In genomic region chr7:79837247-79837646, GRCm38 (mm10) we compare ENCODE assay signal across 32 mouse cellular contexts. TPM values are rescaled to one million over a fixed set of nuclear protein-coding genes. Genes with fewer than 3 reads are reported as not detected.
DNase-seq lines count a peak whose midpoint lies in the region; ATAC-seq lines count a peak whose summit lies in the region.
"Had no signal": no experiment of that assay in that cellular context is flagged by ENCODE, and none has a peak within 500 bp of the region (broad histone marks: within the 10 kb centered on the region; RNA-seq: fewer than 3 reads in every experiment).

No protein-coding gene starts in this region.

- H3K9ac ChIP-seq in intestine, embryonic 15.5 days, result no peak overlapping the region
- H3K9ac ChIP-seq in intestine, embryonic 16.5 days (ENCODE audit: low read depth, low read length), result no peak overlapping the region
- H3K9ac ChIP-seq: embryonic facial prominence, embryonic 12.5 days; heart, embryonic 13.5 days; hindbrain, embryonic 15.5 days; limb, embryonic 13.5 days; liver, embryonic 13.5 days; midbrain, embryonic 13.5 days had no signal

- H3K36me3 ChIP-seq in intestine, embryonic 15.5 days, result no peaks in the 10 kb centered on the region
- peaks cover 7% of the 10 kb centered on the region; the same call in 1 of the 2 replicates for H3K36me3 ChIP-seq in intestine, embryonic 16.5 days (ENCODE audit: control insufficient read depth, insufficient read depth, low read length)
- H3K36me3 ChIP-seq: hindbrain, embryonic 15.5 days; liver, embryonic 13.5 days; midbrain, embryonic 13.5 days had no signal

- H3K27me3 ChIP-seq in intestine, embryonic 15.5 days (replicated peaks), result no peaks in the 10 kb centered on the region
- no peaks in the 10 kb centered on the region for H3K27me3 ChIP-seq in intestine, embryonic 16.5 days (replicated peaks; ENCODE audit: control insufficient read depth, insufficient read depth, low read length)
- H3K27me3 ChIP-seq: embryonic facial prominence, embryonic 12.5 days; heart, embryonic 13.5 days; hindbrain, embryonic 15.5 days; limb, embryonic 13.5 days; liver, embryonic 13.5 days; midbrain, embryonic 13.5 days had no signal

- no peak overlapping the region for H3K4me2 ChIP-seq in intestine, embryonic 15.5 days (replicated peaks)
- H3K4me2 ChIP-seq in intestine, embryonic 16.5 days (ENCODE audit: low read depth, low read length), result no peak overlapping the region
- H3K4me2 ChIP-seq: embryonic facial prominence, embryonic 12.5 days; heart, embryonic 13.5 days; hindbrain, embryonic 15.5 days; limb, embryonic 13.5 days; liver, embryonic 13.5 days; midbrain, embryonic 13.5 days had no signal

- H3K27ac ChIP-seq in intestine, embryonic 15.5 days, result no peak overlapping the region
- peak overlapping the region; percentile 20; the same call in 1 of the 2 replicates for H3K27ac ChIP-seq in intestine, embryonic 16.5 days (ENCODE audit: low read length)
- H3K27ac ChIP-seq: embryonic facial prominence, embryonic 12.5 days; gastrocnemius, adult 2 months; heart, adult 2 months; heart, embryonic 13.5 days; hindbrain, embryonic 15.5 days; left cerebral cortex, adult 2 months; limb, embryonic 13.5 days; liver, embryonic 13.5 days; midbrain, embryonic 13.5 days had no signal

- WGBS in intestine, embryonic 15.5 days, result 38% methylated on average over 2 of the region's 2 CpGs
- WGBS in intestine, embryonic 16.5 days, result 50% methylated on average over 2 of the region's 2 CpGs

- DNase-seq in kidney, adult 9 months, result peak; percentile 90
- peak; percentile 77 for DNase-seq in kidney, postnatal 14 days
- DNase-seq in spleen, postnatal 14 days (ENCODE audit: low spot score in 2 of 2), result no peak
- no peak for DNase-seq in c-Kit-positive CD71-positive TER-119-positive erythroid progenitor cells, embryonic 14.5 days (ENCODE audit: low spot score)
- DNase-seq: adrenal gland, postnatal 36 days; B cell, adult 2 months; cerebellum, adult 9-10 months; embryo, embryonic 11 days; gastrocnemius, adult 2 months; gastrocnemius, postnatal 36 days; heart, adult 2 months; heart, postnatal 10 days; liver, embryonic 13.5 days; lung, adult 18-20 months; lung, postnatal 4 days; thymus, adult 2 months; thymus, postnatal 4 days had no signal

- no peaks in the 10 kb centered on the region for H3K9me3 ChIP-seq in intestine, embryonic 15.5 days
- H3K9me3 ChIP-seq in intestine, embryonic 16.5 days (ENCODE audit: control insufficient read depth, low read length), result no peaks in the 10 kb centered on the region
- H3K9me3 ChIP-seq: embryonic facial prominence, embryonic 12.5 days; heart, embryonic 13.5 days; hindbrain, embryonic 15.5 days; limb, embryonic 13.5 days; liver, embryonic 13.5 days; megakaryocyte, embryonic 14.5 days; midbrain, embryonic 13.5 days had no signal

- H3K4me1 ChIP-seq in intestine, embryonic 15.5 days (replicated peaks), result 0 out of 2 replicates have a peak, but pooled peaks cover 2% of the 10 kb centered on the region
- no peaks in the 10 kb centered on the region for H3K4me1 ChIP-seq in intestine, embryonic 16.5 days (ENCODE audit: control insufficient read depth, insufficient read depth, low read length)
- H3K4me1 ChIP-seq: heart, embryonic 13.5 days; hindbrain, embryonic 15.5 days; liver, embryonic 13.5 days; megakaryocyte, embryonic 14.5 days; midbrain, embryonic 13.5 days had no signal

- peak; percentile 62 for ATAC-seq in intestine, embryonic 15.5 days
- ATAC-seq in intestine, embryonic 16.5 days, result peak; percentile 76
- ATAC-seq in cerebellum, adult (ENCODE audit: insufficient number of reproducible peaks, low FRiP score, low TSS enrichment), result no peak
- ATAC-seq: forebrain, embryonic 14.5 days; inflammation-experienced regulatory T-cells, adult 6 months; lung, postnatal 0 days; midbrain, embryonic 13.5 days had no signal

- H3K4me3 ChIP-seq in intestine, embryonic 15.5 days (replicated peaks), result no peak overlapping the region
- H3K4me3 ChIP-seq in intestine, embryonic 16.5 days (ENCODE audit: low read length), result no peak overlapping the region
- H3K4me3 ChIP-seq: embryonic facial prominence, embryonic 12.5 days; gastrocnemius, adult 2 months; heart, adult 2 months; heart, embryonic 13.5 days; hindbrain, embryonic 15.5 days; left cerebral cortex, adult 2 months; limb, embryonic 13.5 days; liver, embryonic 13.5 days; megakaryocyte, embryonic 14.5 days; midbrain, embryonic 13.5 days had no signal

RNA-seq across cellular contexts. Expression of gene Anpep, which starts 23.6 kb away (rescaled TPM):
- 161 and 174 TPM in 2 replicates for polyA plus RNA-seq in intestine, embryonic 15.5 days (2015; fragmentation: Nextera tagmentation; extraction: Ambion mirVana)
- polyA plus RNA-seq in intestine, embryonic 16.5 days (2015; fragmentation: Nextera tagmentation; extraction: Ambion mirVana), result 248 and 311 TPM in 2 replicates

RNA-seq across cellular contexts. Expression of gene Mesp2, which starts 26.7 kb away (rescaled TPM):
- polyA plus RNA-seq in intestine, embryonic 15.5 days (2015; fragmentation: Nextera tagmentation; extraction: Ambion mirVana), result 1.3 and 2.0 TPM in 2 replicates
- 2.6 and 3.1 TPM in 2 replicates for polyA plus RNA-seq in intestine, embryonic 16.5 days (2015; fragmentation: Nextera tagmentation; extraction: Ambion mirVana)

RNA-seq across cellular contexts. Expression of gene Mesp1, which starts 43.7 kb away (rescaled TPM):
- polyA plus RNA-seq in intestine, embryonic 15.5 days (2015; fragmentation: Nextera tagmentation; extraction: Ambion mirVana), result 0.13 and 0.21 TPM in 2 replicates
- polyA plus RNA-seq in intestine, embryonic 16.5 days (2015; fragmentation: Nextera tagmentation; extraction: Ambion mirVana), result 0.28 TPM in 1 of 2 replicates, not detected in the other
- polyA plus RNA-seq: brain, embryonic 14.5 days; embryonic facial prominence, embryonic 12.5 days; forebrain, embryonic 14.5 days; heart, adult 2 months; inflammation-experienced regulatory T-cells, adult 6 months; limb, embryonic 13.5 days; liver, embryonic 13.5 days; midbrain, embryonic 13.5 days; spleen, adult 2 months had no signal

Comparison
In these comparisons a context has a peak if more than half of its experiments do, and no peak if none do; other contexts are left out.
1. DNase-seq: peak in kidney, adult 9 months (single experiment) and kidney, postnatal 14 days (single experiment); none in spleen, postnatal 14 days (0 of 2) and c-Kit-positive CD71-positive TER-119-positive erythroid progenitor cells, embryonic 14.5 days (single experiment).